ENCODE assay signal across 9 mouse cellular contexts in genomic region chr11:89039325-89039724, GRCm38 (mm10). TPM values are rescaled to one million over a fixed set of nuclear protein-coding genes. Genes with fewer than 3 reads are reported as not detected.
A peak's percentile ranks its signal among the peaks of the same experiment; 100 is the strongest.
DNase-seq lines count a peak whose midpoint lies in the region; ATAC-seq and TF ChIP-seq lines count a peak whose summit lies in the region.
"Had no signal": no experiment of that assay in that cellular context is flagged by ENCODE, and none has a peak within 500 bp of the region (broad histone marks: within the 10 kb centered on the region; RNA-seq: fewer than 3 reads in every experiment).

No protein-coding gene starts in this region.

- no peaks in the 10 kb centered on the region for H3K4me1 ChIP-seq in hindbrain, embryonic 11.5 days (replicated peaks; ENCODE audit: control insufficient read depth, insufficient read depth, low read length)
- H3K4me1 ChIP-seq in hindbrain, embryonic 13.5 days (replicated peaks) = no peaks in the 10 kb centered on the region
- H3K4me1 ChIP-seq in bone marrow macrophage, adult 2 months (ENCODE audit: control insufficient read depth, insufficient read depth, low read length) = 0 out of 2 replicates have a peak, but pooled peaks cover 3% of the 10 kb centered on the region
- no peaks in the 10 kb centered on the region for H3K4me1 ChIP-seq in olfactory bulb, adult 2 months (ENCODE audit: control insufficient read depth, insufficient read depth, low read length)
- H3K4me1 ChIP-seq: limb, embryonic 12.5 days had no signal

- intact Hi-C loops in gastrocnemius, postnatal 14 days (cut with DNase I; ENCODE audit: low total_unique reads) = no loop called here
- intact Hi-C loops in left cerebral cortex, postnatal 14 days (cut with DNase I) = loop anchor here (5.0 kb wide), 1 partner anchor 42 kb away; the partner anchor contains the start of gene Trim25

- peaks cover 1% of the 10 kb centered on the region for H3K36me3 ChIP-seq in hindbrain, embryonic 11.5 days (ENCODE audit: control insufficient read depth, insufficient read depth, low read length)
- H3K36me3 ChIP-seq in hindbrain, embryonic 13.5 days = peaks cover 69% of the 10 kb centered on the region

- ATAC-seq in hindbrain, embryonic 11.5 days (ENCODE audit: low FRiP score) = no peak
- no peak for ATAC-seq in hindbrain, embryonic 13.5 days (ENCODE audit: low FRiP score)

- no peak overlapping the region for H3K27ac ChIP-seq in hindbrain, embryonic 11.5 days (ENCODE audit: low read depth, low read length)
- no peak overlapping the region for H3K27ac ChIP-seq in hindbrain, embryonic 13.5 days
- no peak overlapping the region for H3K27ac ChIP-seq in bone marrow macrophage, adult 2 months (ENCODE audit: insufficient read depth, low read depth, low read length)
- H3K27ac ChIP-seq in olfactory bulb, adult 2 months (ENCODE audit: insufficient read depth, low read depth, low read length) = no peak overlapping the region
- H3K27ac ChIP-seq: limb, embryonic 12.5 days had no signal

- no peak overlapping the region for H3K4me2 ChIP-seq in hindbrain, embryonic 11.5 days (replicated peaks; ENCODE audit: low read depth, low read length)
- no peak overlapping the region for H3K4me2 ChIP-seq in hindbrain, embryonic 13.5 days
- H3K4me2 ChIP-seq: limb, embryonic 12.5 days had no signal

- peak; percentile 98 for TF ChIP-seq CTCF in bone marrow macrophage, adult 2 months (IDR thresholded peaks at IDR 0.05; ENCODE audit: low read depth, low read length)
- TF ChIP-seq CTCF in olfactory bulb, adult 2 months (IDR thresholded peaks at IDR 0.05; ENCODE audit: insufficient read depth, low read depth, low read length) = peak; percentile 62

- peak; percentile 62 for DNase-seq in hindbrain, embryonic 11.5 days (ENCODE audit: low spot score)
- DNase-seq in CD8-positive naive resting alpha-beta T cell, adult 2 months (ENCODE audit: low read depth in 2 of 2, low spot score in 2 of 2) = peak; percentile 57 to 70
- peak; percentile 53 for DNase-seq in gastrocnemius, postnatal 14 days
- peak; percentile 55 to 64 for DNase-seq in left cerebral cortex, postnatal 14 days (ENCODE audit: low spot score in 2 of 2)
- peak; percentile 59 for DNase-seq in thymus, postnatal 25 days

- TF ChIP-seq POLR2A in bone marrow macrophage, adult 2 months (IDR thresholded peaks at IDR 0.05; ENCODE audit: borderline replicate concordance, low read depth, low read length) = no peak
- no peak for TF ChIP-seq POLR2A in olfactory bulb, adult 2 months (IDR thresholded peaks at IDR 0.05; ENCODE audit: insufficient read depth, low read depth, low read length)

- H3K9ac ChIP-seq in hindbrain, embryonic 11.5 days (ENCODE audit: low read depth, low read length) = no peak overlapping the region
- no peak overlapping the region for H3K9ac ChIP-seq in hindbrain, embryonic 13.5 days
- H3K9ac ChIP-seq: limb, embryonic 12.5 days had no signal

- no peak overlapping the region for H3K4me3 ChIP-seq in hindbrain, embryonic 11.5 days (ENCODE audit: low read depth, low read length)
- H3K4me3 ChIP-seq in hindbrain, embryonic 13.5 days = no peak overlapping the region
- H3K4me3 ChIP-seq in bone marrow macrophage, adult 2 months (ENCODE audit: insufficient read depth, low read length) = no peak overlapping the region
- no peak overlapping the region for H3K4me3 ChIP-seq in olfactory bulb, adult 2 months (ENCODE audit: insufficient read depth, low read depth, low read length)
- H3K4me3 ChIP-seq: limb, embryonic 12.5 days had no signal

- no peaks in the 10 kb centered on the region for H3K9me3 ChIP-seq in hindbrain, embryonic 11.5 days (ENCODE audit: control insufficient read depth, low read length)
- no peaks in the 10 kb centered on the region for H3K9me3 ChIP-seq in hindbrain, embryonic 13.5 days
- H3K9me3 ChIP-seq: limb, embryonic 12.5 days had no signal

- WGBS in hindbrain, embryonic 11.5 days = 52% methylated on average over 3 of the region's 3 CpGs
- WGBS in hindbrain, embryonic 13.5 days = 32% methylated on average over 3 of the region's 3 CpGs
- WGBS in olfactory bulb, adult 2 months = 26% methylated on average over 3 of the region's 3 CpGs

- no peaks in the 10 kb centered on the region for H3K27me3 ChIP-seq in hindbrain, embryonic 11.5 days (ENCODE audit: control insufficient read depth, insufficient read depth, low read length)
- H3K27me3 ChIP-seq in hindbrain, embryonic 13.5 days = no peaks in the 10 kb centered on the region
- H3K27me3 ChIP-seq: limb, embryonic 12.5 days had no signal

RNA-seq across cellular contexts. Expression of gene Dgke, which starts 27.3 kb away (rescaled TPM):
- polyA plus RNA-seq in hindbrain, embryonic 11.5 days (2014; fragmentation: Nextera tagmentation; extraction: Ambion mirVana) = 4.1 and 5.2 TPM in 2 replicates
- 14.8 and 15.6 TPM in 2 replicates for polyA plus RNA-seq in hindbrain, embryonic 13.5 days (2015; fragmentation: Nextera tagmentation; extraction: Ambion mirVana)
- 3.4 and 4.4 TPM in 2 replicates for polyA plus RNA-seq in bone marrow macrophage, adult 2 months (2012; ENCODE audit: insufficient read depth, insufficient read length, missing spikeins)
- 1 to 10 TPM; 3.9 to 4.3 TPM for total RNA-seq in gastrocnemius, postnatal 14 days (2021)
- total RNA-seq in left cerebral cortex, postnatal 14 days (2021) = 10 to 100 TPM; 44.9 to 47.8 TPM
- polyA plus RNA-seq in olfactory bulb, adult 2 months (2012; ENCODE audit: insufficient read depth, insufficient read length, low replicate concordance, missing spikeins) = 99.2 TPM in 1 of 2 replicates, not detected in the other

RNA-seq across cellular contexts. Expression of gene Gm525, which starts 34.3 kb away (rescaled TPM):
- not detected in 2 replicates for polyA plus RNA-seq in hindbrain, embryonic 11.5 days (2014; fragmentation: Nextera tagmentation; extraction: Ambion mirVana)
- not detected in 2 replicates for polyA plus RNA-seq in hindbrain, embryonic 13.5 days (2015; fragmentation: Nextera tagmentation; extraction: Ambion mirVana)
- not detected in 2 replicates for polyA plus RNA-seq in bone marrow macrophage, adult 2 months (2012; ENCODE audit: insufficient read depth, insufficient read length, missing spikeins)
- total RNA-seq in gastrocnemius, postnatal 14 days (2021) = not detected
- not detected for total RNA-seq in left cerebral cortex, postnatal 14 days (2021)
- not detected in 2 replicates for polyA plus RNA-seq in olfactory bulb, adult 2 months (2012; ENCODE audit: insufficient read depth, insufficient read length, low replicate concordance, missing spikeins)

RNA-seq across cellular contexts. Expression of gene Trim25, which starts 40.1 kb away (rescaled TPM):
- polyA plus RNA-seq in hindbrain, embryonic 11.5 days (2014; fragmentation: Nextera tagmentation; extraction: Ambion mirVana) = 3.6 and 3.8 TPM in 2 replicates
- polyA plus RNA-seq in hindbrain, embryonic 13.5 days (2015; fragmentation: Nextera tagmentation; extraction: Ambion mirVana) = 4.6 and 4.8 TPM in 2 replicates
- 85.2 and 95.7 TPM in 2 replicates for polyA plus RNA-seq in bone marrow macrophage, adult 2 months (2012; ENCODE audit: insufficient read depth, insufficient read length, missing spikeins)
- 10 to 100 TPM; 11.3 to 12.6 TPM for total RNA-seq in gastrocnemius, postnatal 14 days (2021)
- 1 to 10 TPM; 3.2 to 4.8 TPM for total RNA-seq in left cerebral cortex, postnatal 14 days (2021)
- not detected in 2 replicates for polyA plus RNA-seq in olfactory bulb, adult 2 months (2012; ENCODE audit: insufficient read depth, insufficient read length, low replicate concordance, missing spikeins)

Comparison
In these comparisons a context has a peak if more than half of its experiments do, and no peak if none do; other contexts are left out.
1. RNA of gene Trim25, which starts 40.1 kb away (polyA plus RNA-seq): 85.2 to 95.7 TPM in bone marrow macrophage, adult 2 months; 4.6 to 4.8 TPM in hindbrain, embryonic 13.5 days, 3.6 to 3.8 TPM in hindbrain, embryonic 11.5 days and not detected in olfactory bulb, adult 2 months; every median in the first group is over 10 times any median in the second.
2. Peak in every context shown above with its lines, with median percentiles within 50 percentile points of each other: DNase-seq.